Mouse (Mus musculus) thymus, postnatal 10 days (tissue): ENCODE data around the gene Hck.
A peak's percentile ranks its signal among the peaks of the same experiment; 100 is the strongest.

Source experiments
- DNase-seq, 2 experiments: peaks; one replicate each; pipeline ENCODE4 v3.0.0; 2021; ENCODE audit warnings: low spot score in 2 of 2

Hck gene

GRCm38 (mm10) chr2:153108313-153109264 lies at the start of gene Hck:
Gene Hck, plus strand, starts transcription at chr2:153108468.
- DNase-seq = no peak

- no peak for DNase-seq
These were observed 48.1 kb upstream of the Hck start for GRCm38 (mm10) chr2:153060216-153060615.

- no peak for DNase-seq
These were observed 44.9 kb upstream of the Hck start for GRCm38 (mm10) chr2:153063394-153063793.

- DNase-seq = no peak
These were observed 43.9 kb upstream of the Hck start for GRCm38 (mm10) chr2:153064190-153064970.

- no peak for DNase-seq
These were observed 42.3 kb upstream of the Hck start, which contains the start of gene Ccm2l for GRCm38 (mm10) chr2:153065747-153066508. Gene Ccm2l, plus strand, starts transcription at chr2:153065955.

GRCm38 (mm10) chr2:153066991-153067390 lies 41.3 kb upstream of the Hck start:
- no peak for DNase-seq

- no peak for DNase-seq
These were observed 37.3 kb upstream of the Hck start for GRCm38 (mm10) chr2:153070762-153071490.

GRCm38 (mm10) chr2:153071491-153072184 lies 36.6 kb upstream of the Hck start:
- DNase-seq = no peak

GRCm38 (mm10) chr2:153074651-153075050 lies 33.6 kb upstream of the Hck start:
- no peak for DNase-seq

GRCm38 (mm10) chr2:153075961-153076360 lies 32.3 kb upstream of the Hck start:
- no peak for DNase-seq

GRCm38 (mm10) chr2:153080841-153081523 lies 27.3 kb upstream of the Hck start:
- peak; percentile 24 to 80 for DNase-seq

- DNase-seq = no peak
These were observed 26.4 kb upstream of the Hck start for GRCm38 (mm10) chr2:153081866-153082265.

- no peak for DNase-seq
These were observed 25.0 kb upstream of the Hck start for GRCm38 (mm10) chr2:153083275-153083674.

GRCm38 (mm10) chr2:153083824-153084223 lies 24.4 kb upstream of the Hck start:
- DNase-seq = no peak

GRCm38 (mm10) chr2:153084261-153084976 lies 23.8 kb upstream of the Hck start:
- DNase-seq = no peak

- no peak for DNase-seq
These were observed 22.7 kb upstream of the Hck start for GRCm38 (mm10) chr2:153085556-153085955.

- DNase-seq = no peak
These were observed 22.1 kb upstream of the Hck start for GRCm38 (mm10) chr2:153086166-153086565.

- no peak for DNase-seq
These were observed 21.2 kb upstream of the Hck start for GRCm38 (mm10) chr2:153087091-153087490.

GRCm38 (mm10) chr2:153089316-153089715 lies 19.0 kb upstream of the Hck start:
- DNase-seq = no peak
